Mouse (Mus musculus) CH12.LX (cell line): Measurements from ENCODE around the gene H2-DMa. TPM values are rescaled to one million over a fixed set of nuclear protein-coding genes. Genes with fewer than 3 reads are reported as not detected.

Experiments
- DNase-seq: peaks from one replicate; pipeline ENCODE4 v3.0.0-alpha.2; 2013; ENCODE audit errors: extremely low read depth
- H3K27ac ChIP-seq: 2 replicates; pipeline ENCODE4 v1.5.1; 2012; ENCODE audit warnings: low read depth, mild to moderate bottlenecking, control low read depth, moderate library complexity; ENCODE audit not compliant: insufficient read depth
- H3K27me3 ChIP-seq: replicated peaks from 2 replicates; pipeline ENCODE3; 2012; ENCODE audit warnings: inconsistent platforms
- H3K36me3 ChIP-seq, 2 experiments: replicated peaks in 1 of 2; 2 replicates each; pipeline versions ENCODE3 to v1.6.1; 2012; ENCODE audit warnings: inconsistent platforms in 1 of 2, low read length in 1 of 2, mild to moderate bottlenecking in 1 of 2, mixed read lengths in 1 of 2, moderate library complexity in 1 of 2; ENCODE audit not compliant: control insufficient read depth in 1 of 2, insufficient read depth in 1 of 2
- H3K4me1 ChIP-seq, 2 experiments: 2 replicates each; pipeline ENCODE4 v1.6.1; 2012; ENCODE audit warnings: inconsistent platforms in 1 of 2, moderate library complexity in 1 of 2; ENCODE audit not compliant: insufficient read depth in 2 of 2, control insufficient read depth in 1 of 2
- H3K4me2 ChIP-seq: 2 replicates; pipeline ENCODE4 v1.6.1; 2012; ENCODE audit warnings: low read depth, mild to moderate bottlenecking, control low read depth; ENCODE audit not compliant: poor library complexity, insufficient read depth, severe bottlenecking
- H3K4me3 ChIP-seq, 3 experiments: fragments of 150-350 bp in 1 of 3; sonication (generic) in 1 of 3; replicated peaks in 1 of 3; 2 replicates each; pipeline versions ENCODE3 to v1.5.1; 2011 to 2012; ENCODE audit warnings: low read depth in 2 of 3, low read length in 2 of 3, mild to moderate bottlenecking in 2 of 3, moderate library complexity in 2 of 3, control low read depth in 1 of 3, improper control_type of control experiment in 1 of 3, inconsistent platforms in 1 of 3, mixed read lengths in 1 of 3; ENCODE audit not compliant: poor library complexity in 1 of 3
- H3K79me2 ChIP-seq: replicated peaks from 2 replicates; pipeline ENCODE4 v1.6.1; 2012; ENCODE audit warnings: mild to moderate bottlenecking, moderate library complexity; ENCODE audit not compliant: control insufficient read depth, poor library complexity, insufficient read depth, severe bottlenecking; ENCODE audit errors: extremely low read depth
- H3K9ac ChIP-seq: 2 replicates; pipeline ENCODE4 v1.6.1; 2012; ENCODE audit warnings: low read depth, mild to moderate bottlenecking, control low read depth, moderate library complexity; ENCODE audit not compliant: insufficient read depth
- H3K9me3 ChIP-seq: replicated peaks from 2 replicates; pipeline ENCODE3; 2012; ENCODE audit warnings: low read length, inconsistent platforms, mixed read lengths
- BHLHE40 ChIP-seq: IDR thresholded peaks from 2 replicates; pipeline ENCODE4 v1.6.1; 2011; ENCODE audit warnings: mild to moderate bottlenecking, low read depth, low read length, improper control_type of control experiment
- CHD2 ChIP-seq: IDR thresholded peaks from 2 replicates; pipeline ENCODE4 v1.6.1; 2011; ENCODE audit warnings: low read length, improper control_type of control experiment
- CTCF ChIP-seq, 2 experiments: IDR thresholded peaks in 1 of 2; conservative IDR thresholded peaks in 1 of 2; 2 replicates each; pipeline ENCODE4 v1.5.1; 2011 to 2012; ENCODE audit warnings: low read depth in 2 of 2, low read length in 2 of 2, improper control_type of control experiment in 1 of 2, inconsistent platforms in 1 of 2, mild to moderate bottlenecking in 1 of 2, moderate library complexity in 1 of 2
- E2F4 ChIP-seq: IDR thresholded peaks from 2 replicates; pipeline ENCODE4 v1.6.1; 2011; ENCODE audit warnings: low read depth, low read length, improper control_type of control experiment; ENCODE audit not compliant: insufficient replicate concordance
- ETS1 ChIP-seq: conservative IDR thresholded peaks from 2 replicates; pipeline ENCODE4 v1.6.1; 2012; ENCODE audit warnings: low read depth, mild to moderate bottlenecking, inconsistent platforms, low read length, improper control_type of control experiment, moderate library complexity
- HCFC1 ChIP-seq: IDR thresholded peaks from 2 replicates; pipeline ENCODE4 v1.6.1; 2012; ENCODE audit warnings: low read depth, mild to moderate bottlenecking, inconsistent platforms, low read length, improper control_type of control experiment
- IRF4 ChIP-seq: IDR thresholded peaks from 2 replicates; pipeline ENCODE4 v1.6.1; 2014; ENCODE audit warnings: low read depth, mild to moderate bottlenecking, inconsistent platforms, low read length, improper control_type of control experiment
- MAFK ChIP-seq: IDR thresholded peaks from 2 replicates; pipeline ENCODE4 v1.6.1; 2011; ENCODE audit warnings: low read length, improper control_type of control experiment; ENCODE audit not compliant: insufficient replicate concordance
- MAZ ChIP-seq: IDR thresholded peaks from 2 replicates; pipeline ENCODE4 v1.6.1; 2012; ENCODE audit warnings: low read depth, mild to moderate bottlenecking, inconsistent platforms, low read length, improper control_type of control experiment, moderate library complexity
- MEF2A ChIP-seq: IDR thresholded peaks from 2 replicates; pipeline ENCODE4 v1.6.1; 2014; ENCODE audit warnings: low read depth, mild to moderate bottlenecking, inconsistent platforms, low read length, improper control_type of control experiment, borderline replicate concordance
- MXI1 ChIP-seq: IDR thresholded peaks from 2 replicates; pipeline ENCODE4 v1.6.1; 2011; ENCODE audit warnings: mild to moderate bottlenecking, low read depth, low read length, improper control_type of control experiment
- MYC ChIP-seq: IDR thresholded peaks from 2 replicates; pipeline ENCODE4 v1.6.1; 2011; ENCODE audit warnings: low read depth, mild to moderate bottlenecking, improper control_type of control experiment, low read length
- NELFE ChIP-seq: IDR thresholded peaks from 2 replicates; pipeline ENCODE4 v1.6.1; 2011; ENCODE audit warnings: low read depth, low read length, improper control_type of control experiment
- NRF1 ChIP-seq: IDR thresholded peaks from 2 replicates; pipeline ENCODE4 v1.6.1; 2014; ENCODE audit warnings: low read depth, mild to moderate bottlenecking, inconsistent platforms, low read length, improper control_type of control experiment, moderate library complexity
- PAX5 ChIP-seq: IDR thresholded peaks from 2 replicates; pipeline ENCODE4 v1.6.1; 2012; ENCODE audit warnings: low read length, inconsistent platforms, mixed read lengths
- POLR2A ChIP-seq: IDR thresholded peaks from 2 replicates; pipeline ENCODE4 v1.6.1; 2011; ENCODE audit warnings: low read depth, mild to moderate bottlenecking, improper control_type of control experiment, low read length
- POLR2AphosphoS2 ChIP-seq: IDR thresholded peaks from 2 replicates; pipeline ENCODE4 v1.6.1; 2011; ENCODE audit warnings: low read depth, low read length, improper control_type of control experiment
- RAD21 ChIP-seq: IDR thresholded peaks from 2 replicates; pipeline ENCODE4 v1.6.1; 2011; ENCODE audit warnings: low read depth, mild to moderate bottlenecking, low read length, improper control_type of control experiment, moderate library complexity
- RCOR1 ChIP-seq: conservative IDR thresholded peaks from 2 replicates; pipeline ENCODE4 v1.6.1; 2012; ENCODE audit warnings: low read depth, mild to moderate bottlenecking, inconsistent platforms, low read length, improper control_type of control experiment
- SIN3A ChIP-seq: IDR thresholded peaks from 2 replicates; pipeline ENCODE4 v1.6.1; 2012; ENCODE audit warnings: low read length, improper control_type of control experiment, inconsistent platforms
- SMC3 ChIP-seq: IDR thresholded peaks from 2 replicates; pipeline ENCODE4 v1.6.1; 2011; ENCODE audit warnings: low read depth, low read length, improper control_type of control experiment
- TCF12 ChIP-seq: IDR thresholded peaks from 2 replicates; pipeline ENCODE4 v1.6.1; 2014; ENCODE audit warnings: low read depth, mild to moderate bottlenecking, inconsistent platforms, low read length, improper control_type of control experiment
- UBTF ChIP-seq: IDR thresholded peaks from 2 replicates; pipeline ENCODE4 v1.6.1; 2012; ENCODE audit warnings: low read depth, mild to moderate bottlenecking, inconsistent platforms, low read length, improper control_type of control experiment, moderate library complexity
- ZNF384 ChIP-seq: IDR thresholded peaks from 2 replicates; pipeline ENCODE4 v1.6.1; 2012; ENCODE audit warnings: low read depth, low read length, improper control_type of control experiment, inconsistent platforms
- dilution Hi-C: fragments of 300-500 bp; cut with MboI; formaldehyde crosslinking; loops from 2 replicates; pipeline ENCODE4 v1.14.3; 2020; ENCODE audit warnings: low sequenced_read_pairs; ENCODE audit not compliant: extremely low pct_unique_long_range_greater_than_20kb, extremely low pct_ligation_motif_present
- in situ Hi-C: fragments of 300-500 bp; cut with MboI; formaldehyde crosslinking; loops from 3 replicates; pipeline ENCODE4 v1.14.3; 2019; ENCODE audit warnings: low sequenced_read_pairs, low pct_ligation_motif_present, low pct_unique_long_range_greater_than_20kb, mixed read lengths
- polyA plus RNA-seq: library from polyadenylated mRNA; unstranded; fragments of >175 nt; gene quantifications from 2 replicates; pipeline ENCODE4 v1.2.1, GENCODE M21; 2012; ENCODE audit warnings: low read depth; ENCODE audit not compliant: insufficient read length
- total RNA-seq, 2 experiments: library from RNA; depleted of rRNA; stranded (reverse); fragments of 300-350 nt in 1 of 2; fragments of >200 nt in 1 of 2; gene quantifications; 2 replicates each; pipeline ENCODE4 v1.2.3; 2012 to 2014

The H2-DMa gene
- total and polyA plus RNA-seq, 3 experiments, result 67.7 to 119 (median 112) TPM

DNA sequence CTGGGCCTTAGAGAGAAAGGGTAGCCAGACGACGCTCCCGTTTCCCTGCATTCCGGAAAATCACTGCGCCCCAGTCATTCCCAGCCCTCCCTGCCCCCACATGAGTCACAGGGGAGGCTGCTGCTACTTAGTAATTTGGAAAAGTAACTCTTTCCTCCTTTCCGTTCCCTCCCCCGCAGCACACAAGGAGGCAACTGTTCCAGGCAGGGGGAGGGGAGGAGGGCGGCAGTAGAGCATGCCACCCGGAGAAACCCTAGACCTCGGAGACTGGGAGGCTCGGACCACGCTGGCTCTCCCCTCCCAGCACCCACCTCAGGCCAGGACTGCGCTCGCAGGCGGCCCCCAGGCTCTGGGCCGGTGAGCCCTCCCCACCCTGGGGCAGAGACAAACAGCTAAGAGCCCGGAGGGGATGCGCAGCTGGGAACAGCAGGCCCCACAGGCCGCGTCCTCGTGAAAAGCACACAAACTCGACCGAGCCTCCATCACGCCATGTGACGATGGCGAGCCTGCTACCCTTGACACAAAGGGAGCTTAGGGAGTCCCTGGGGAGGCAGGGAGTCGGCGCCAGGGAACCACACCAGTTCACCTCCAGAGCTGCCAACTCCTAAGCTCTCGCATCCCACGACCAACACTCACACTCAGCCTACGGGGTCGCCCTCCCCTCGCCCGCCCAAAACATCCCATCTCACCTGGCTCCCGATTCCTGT, 2.0 kb downstream of the H2-DMa start:
- Histone ChIP-seq H3K4me1 (peaks cover 3 to 25% of the 10 kb centered on the region in 2 experiments), H3K36me3 (peaks cover 25 to 37% of the 10 kb centered on the region in 2 experiments), H3K4me3 (peak overlapping the region; percentile 76 to 100 (median 88)), H3K79me2 (peaks cover 39% of the 10 kb centered on the region), H3K9ac (peak overlapping the region; percentile 99)
- in situ Hi-C loops, result no loop called here
- peak; percentile 80 for DNase-seq
- TF ChIP-seq POLR2AphosphoS2 (peak; percentile 3; the same call in 1 of the 2 replicates), NELFE (0 out of 2 replicates have a peak, but pooled peaks have one; percentile 39), TCF12 (peak; percentile 3; the same call in 1 of the 2 replicates), CHD2 (peak; percentile 85), UBTF (peak; percentile 13; the same call in 1 of the 2 replicates), SMC3 (no peak), E2F4 (no peak), CTCF (conservative IDR thresholded peaks at IDR 0.05 in 1 of 2, IDR thresholded peaks at IDR 0.05 in 1 of 2; ENCODE audit: low read depth in 2 of 2, low read length in 2 of 2) (no peak), POLR2A (peak; percentile 38), BHLHE40 (peak; percentile 4; the same call in 1 of the 2 replicates), NRF1 (no peak; the same call in 1 of the 2 replicates), RCOR1 (peak; percentile 3; the same call in 1 of the 2 replicates), HCFC1 (no peak), MYC (peak; percentile 9; the same call in 1 of the 2 replicates), IRF4 (no peak), MEF2A (no peak), PAX5 (no peak), MAZ (peak; percentile 42; the same call in 1 of the 2 replicates)
- TF ChIP-seq, all 38 proteins: peak for 10
- peak overlapping the region; percentile 14; the same call in 1 of the 2 replicates for H3K4me2 ChIP-seq
- peak overlapping the region; percentile 98 for H3K27ac ChIP-seq
- H3K9me3 ChIP-seq, result no peaks in the 10 kb centered on the region
- dilution Hi-C loops, result no loop called here
- H3K27me3 ChIP-seq, result no peaks in the 10 kb centered on the region

DNA sequence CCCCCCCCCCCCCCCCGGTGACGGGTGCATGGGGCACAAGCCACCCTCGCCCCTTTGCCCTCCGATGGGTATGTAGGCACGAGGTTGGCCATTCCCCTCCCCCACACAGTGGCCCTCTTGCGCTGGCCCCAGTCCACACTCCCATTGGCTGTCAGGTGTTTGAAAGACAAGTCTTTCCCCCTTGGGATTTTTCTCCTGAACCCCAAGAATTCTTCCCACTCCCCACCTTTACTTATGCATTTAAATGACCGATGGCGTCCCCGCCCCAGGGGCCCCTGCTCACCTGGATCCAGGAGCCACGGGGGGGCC, 2.5 kb downstream of the H2-DMa start:
- dilution Hi-C loops, result no loop called here
- no peaks in the 10 kb centered on the region for H3K9me3 ChIP-seq
- TF ChIP-seq RAD21, result no peak
- TF ChIP-seq UBTF, result no peak
- TF ChIP-seq NELFE, result peak; percentile 15; the same call in 1 of the 2 replicates
- no peak for TF ChIP-seq ETS1
- TF ChIP-seq ZNF384, result no peak
- TF ChIP-seq E2F4, result no peak
- TF ChIP-seq SIN3A, result 0 out of 2 replicates have a peak, but pooled peaks have one; percentile 42
- no peak for TF ChIP-seq PAX5
- peak; percentile 21; the same call in 1 of the 2 replicates for TF ChIP-seq MAFK
- 0 out of 2 replicates have a peak, but pooled peaks have one; percentile 5 for TF ChIP-seq MXI1
- peak; percentile 6; the same call in 1 of the 2 replicates for TF ChIP-seq MYC
- TF ChIP-seq BHLHE40, result no peak
- TF ChIP-seq RCOR1, result no peak; the same call in 1 of the 2 replicates
- 0 out of 2 replicates have a peak, but pooled peaks have one; percentile 6 for TF ChIP-seq MEF2A
- no peak; the same call in 1 of the 2 replicates for TF ChIP-seq CHD2
- TF ChIP-seq, all 38 proteins: peak for 6
- Histone ChIP-seq H3K27ac (peak overlapping the region; percentile 98), H3K27me3 (no peaks in the 10 kb centered on the region), H3K4me3 (peak overlapping the region; percentile 76 to 100 (median 88)), H3K79me2 (peaks cover 34% of the 10 kb centered on the region), H3K4me2 (0 out of 2 replicates have a peak overlapping the region, but pooled peaks have one; percentile 14), H3K9ac (peak overlapping the region; percentile 99), H3K36me3 (peaks cover 20 to 33% of the 10 kb centered on the region in 2 experiments), H3K4me1 (peaks cover 3 to 25% of the 10 kb centered on the region in 2 experiments)
- DNase-seq, result peak; percentile 80
- in situ Hi-C loops, result no loop called here
